Mouse (Mus musculus): ENCODE results near the gene Baz2a.
A peak's percentile ranks its signal among the peaks of the same experiment; 100 is the strongest.

Gene Baz2a

DNA sequence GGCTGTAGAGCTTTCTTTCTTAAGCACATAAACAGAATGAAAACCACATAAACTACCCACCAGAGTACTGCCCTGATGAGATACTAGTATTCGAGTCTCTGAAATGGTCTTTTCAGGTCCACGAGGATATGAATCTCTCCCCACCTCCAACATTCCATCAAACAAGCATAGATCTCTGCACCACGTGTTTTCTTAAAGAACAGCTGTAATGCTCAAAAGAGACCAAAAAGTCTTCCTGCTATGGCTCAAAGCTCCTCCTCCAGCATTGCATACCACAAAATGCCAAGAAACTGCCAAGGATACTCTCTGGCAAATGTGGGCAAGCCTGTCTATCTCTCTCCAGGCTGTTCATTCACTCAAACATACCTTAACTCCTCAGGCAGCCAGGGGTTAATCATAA is 83.9 kb downstream of the Baz2a start:
- no peaks in the 10 kb centered on the region for H3K36me3 ChIP-seq (ENCODE audit: insufficient read depth, low read length)
- no peak for TF ChIP-seq CTCF (conservative IDR thresholded peaks at IDR 0.05; ENCODE audit: low read length)
- TF ChIP-seq NANOG (IDR thresholded peaks at IDR 0.05; ENCODE audit: borderline replicate concordance, low read length) = no peak
- no peak for TF ChIP-seq POU5F1 (IDR thresholded peaks at IDR 0.05; ENCODE audit: borderline replicate concordance, low read length)
- no peaks in the 10 kb centered on the region for H3K9me3 ChIP-seq (ENCODE audit: low read length)
- H3K27me3 ChIP-seq (ENCODE audit: insufficient read depth, low read length) = no peaks in the 10 kb centered on the region
- H3K4me3 ChIP-seq (replicated peaks; ENCODE audit: low read length) = peak overlapping the region; percentile 77
- peaks cover 63% of the 10 kb centered on the region for H3K4me1 ChIP-seq (replicated peaks; ENCODE audit: low read depth, low read length)

DNA sequence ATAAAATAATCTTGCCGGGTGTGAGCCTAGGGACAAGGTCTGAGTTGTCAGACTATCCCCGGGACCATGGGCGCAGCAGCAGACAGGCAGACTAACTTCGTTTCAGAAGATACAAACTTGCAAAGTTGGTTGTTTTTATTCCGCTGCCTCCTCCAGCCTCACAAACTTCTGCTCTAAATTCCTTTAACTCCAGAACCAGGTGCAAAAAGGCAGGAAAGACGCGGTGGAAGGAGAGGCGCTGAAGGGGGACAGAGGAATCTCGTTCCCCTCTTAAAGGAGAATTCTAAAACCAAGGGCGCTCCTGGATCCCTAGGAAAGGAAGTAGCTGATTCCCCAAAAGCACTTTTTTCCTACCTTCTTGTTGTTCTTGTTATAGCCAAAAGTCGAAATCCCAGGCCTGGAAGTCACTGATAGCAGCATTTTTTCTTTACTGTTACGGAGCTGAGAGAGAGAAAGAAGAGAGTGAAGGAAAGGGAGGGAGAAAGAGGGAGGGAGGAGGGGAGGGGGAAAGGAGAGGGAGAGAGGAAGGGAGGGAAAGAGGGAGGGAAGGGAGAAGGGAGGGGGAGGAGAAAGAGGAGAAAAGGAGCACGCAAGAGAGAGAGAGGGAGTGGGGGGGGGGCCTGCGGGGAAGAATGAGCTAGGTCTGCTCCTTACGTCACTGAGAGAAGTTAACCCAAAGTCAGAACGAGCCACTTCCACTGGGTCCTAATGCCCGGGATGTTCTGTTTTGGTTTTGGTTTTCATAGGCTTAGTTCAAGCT is 84.8 kb downstream of the Baz2a start:
- TF ChIP-seq POU5F1 (IDR thresholded peaks at IDR 0.05; ENCODE audit: borderline replicate concordance, low read length) = no peak
- no peak for TF ChIP-seq NANOG (IDR thresholded peaks at IDR 0.05; ENCODE audit: borderline replicate concordance, low read length)
- no peak for TF ChIP-seq CTCF (conservative IDR thresholded peaks at IDR 0.05; ENCODE audit: low read length)
- peak overlapping the region; percentile 77 for H3K4me3 ChIP-seq (replicated peaks; ENCODE audit: low read length)
- H3K27me3 ChIP-seq (ENCODE audit: insufficient read depth, low read length) = no peaks in the 10 kb centered on the region
- H3K36me3 ChIP-seq (ENCODE audit: insufficient read depth, low read length) = no peaks in the 10 kb centered on the region
- H3K4me1 ChIP-seq (replicated peaks; ENCODE audit: low read depth, low read length) = peaks cover 63% of the 10 kb centered on the region
- H3K9me3 ChIP-seq (ENCODE audit: low read length) = no peaks in the 10 kb centered on the region

DNA sequence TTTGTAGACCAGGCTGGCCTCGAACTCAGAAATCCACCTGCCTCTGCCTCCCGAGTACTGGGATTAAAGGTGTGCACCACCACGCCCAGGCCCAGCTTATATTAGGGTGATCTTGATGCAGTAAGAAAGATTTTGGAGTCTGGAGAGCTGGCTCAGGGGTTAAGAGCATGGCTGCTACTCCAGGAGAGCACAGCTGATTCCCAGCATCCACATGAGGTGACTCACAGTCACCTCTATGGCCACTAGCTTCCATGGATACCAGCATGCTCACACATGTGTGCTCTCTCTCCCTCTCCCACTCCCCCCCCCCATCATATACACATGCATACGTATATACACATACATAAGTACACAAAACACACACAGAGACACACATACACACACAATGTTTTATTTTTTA is 85.9 kb downstream of the Baz2a start:
- no peaks in the 10 kb centered on the region for H3K36me3 ChIP-seq (ENCODE audit: insufficient read depth, low read length)
- H3K4me3 ChIP-seq (replicated peaks; ENCODE audit: low read length) = no peak overlapping the region
- peaks cover 63% of the 10 kb centered on the region for H3K4me1 ChIP-seq (replicated peaks; ENCODE audit: low read depth, low read length)
- no peaks in the 10 kb centered on the region for H3K27me3 ChIP-seq (ENCODE audit: insufficient read depth, low read length)
- no peaks in the 10 kb centered on the region for H3K9me3 ChIP-seq (ENCODE audit: low read length)
- TF ChIP-seq POU5F1 (IDR thresholded peaks at IDR 0.05; ENCODE audit: borderline replicate concordance, low read length) (no peak), NANOG (IDR thresholded peaks at IDR 0.05; ENCODE audit: borderline replicate concordance, low read length) (no peak), CTCF (conservative IDR thresholded peaks at IDR 0.05; ENCODE audit: low read length) (no peak)
